Mouse (Mus musculus) midbrain, embryonic 16.5 days (tissue): Measurements from ENCODE around the gene Ltbp2. TPM values are rescaled to one million over a fixed set of nuclear protein-coding genes. Genes with fewer than 3 reads are reported as not detected.
A peak's percentile ranks its signal among the peaks of the same experiment; 100 is the strongest.

Experiments
- ATAC-seq: fragments of 200-750 bp; cut with Nextera tagmentation; 2 replicates; pipeline ENCODE4 v1.8.0; 2017; ENCODE audit warnings: moderate TSS enrichment
- H3K27ac ChIP-seq: fragments of 300-500 bp; sonication (generic); 2 replicates; pipeline ENCODE4 v1.5.1; 2014; ENCODE audit warnings: mild to moderate bottlenecking, low read length, mixed read lengths
- H3K27me3 ChIP-seq: fragments of 300-500 bp; sonication (generic); 2 replicates; pipeline ENCODE4 v1.6.1; 2014; ENCODE audit warnings: low read depth, low read length, mixed read lengths; ENCODE audit not compliant: control insufficient read depth, insufficient read depth
- H3K36me3 ChIP-seq: fragments of 300-500 bp; sonication (generic); 2 replicates; pipeline ENCODE4 v1.6.1; 2014; ENCODE audit warnings: mild to moderate bottlenecking, low read length, moderate library complexity, mixed read lengths; ENCODE audit not compliant: control insufficient read depth, insufficient read depth
- H3K4me1 ChIP-seq: fragments of 300-500 bp; sonication (generic); 2 replicates; pipeline ENCODE4 v1.6.1; 2014; ENCODE audit warnings: mild to moderate bottlenecking, low read length, mixed read lengths; ENCODE audit not compliant: control insufficient read depth, insufficient read depth
- H3K4me2 ChIP-seq: fragments of 300-500 bp; sonication (generic); 2 replicates; pipeline ENCODE4 v1.6.1; 2014; ENCODE audit warnings: mild to moderate bottlenecking, low read length, mixed read lengths
- H3K4me3 ChIP-seq: fragments of 300-500 bp; sonication (generic); 2 replicates; pipeline ENCODE4 v1.5.1; 2014; ENCODE audit warnings: low read depth, mild to moderate bottlenecking, low read length, moderate library complexity, mixed read lengths
- H3K9ac ChIP-seq: fragments of 300-500 bp; sonication (generic); 2 replicates; pipeline ENCODE4 v1.6.1; 2014; ENCODE audit warnings: low read depth, low read length, mixed read lengths
- H3K9me3 ChIP-seq: fragments of 300-500 bp; sonication (generic); replicated peaks from 2 replicates; pipeline ENCODE4 v1.6.1; 2014; ENCODE audit warnings: mild to moderate bottlenecking, low read length, mixed read lengths; ENCODE audit not compliant: control insufficient read depth, poor library complexity, severe bottlenecking
- WGBS: fragments of 180-500 bp; shearing (Covaris S2); extraction: QIAGEN DNeasy Blood & Tissue Kit; methylation state at CpG from one replicate; pipeline ENCODE4 v1.1.7; 2014; 5-methylcytosine and 5-hydroxymethylcytosine counted together
- polyA plus RNA-seq: library from polyadenylated mRNA; unstranded; fragments of >200 nt; fragmentation: Nextera tagmentation; extraction: Ambion mirVana; gene quantifications from 2 replicates; pipeline ENCODE4 v1.2.1, GENCODE M21; 2015

The Ltbp2 gene
- 0.11 TPM in 1 of 2 replicates, not detected in the other for polyA plus RNA-seq

DNA sequence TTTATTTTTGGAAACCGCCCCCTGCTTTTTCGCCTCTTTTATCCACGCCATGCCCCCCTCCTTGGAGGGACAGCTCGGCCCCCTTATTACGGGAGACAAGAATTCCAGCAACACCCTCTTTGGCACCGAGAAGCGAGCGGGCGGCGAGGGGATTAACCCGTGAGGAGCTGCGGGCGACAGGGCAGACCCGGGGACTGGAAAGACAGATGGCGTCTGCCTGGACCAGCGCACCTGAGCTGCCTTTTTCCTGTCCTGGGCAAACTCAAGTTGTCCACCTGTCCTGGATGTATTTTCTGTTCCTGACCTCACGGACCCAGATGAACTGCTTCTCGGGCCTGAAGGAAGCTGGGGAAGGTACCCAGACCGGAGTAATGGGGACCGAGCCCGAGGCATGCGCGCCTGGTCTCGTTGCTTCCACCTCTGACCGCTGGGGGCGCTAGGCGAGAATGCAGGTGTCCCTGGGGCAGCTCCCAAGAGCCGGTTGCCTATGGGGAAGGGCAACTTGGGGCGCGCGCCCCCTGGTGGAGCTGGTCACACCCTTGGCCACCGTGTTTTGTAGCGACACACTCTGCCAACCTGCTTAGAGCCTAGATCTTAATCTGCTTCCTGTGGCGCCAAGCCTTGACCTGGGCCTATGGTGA, at the start of gene Ltbp2:
TSS of gene Ltbp2 (minus strand) at position 52 of the 641 bp plus-strand sequence.
- Histone ChIP-seq H3K4me1 (peaks cover 8% of the 10 kb centered on the region; the same call in 1 of the 2 replicates), H3K4me2 (peak within 1 kb of the TSS; percentile 36), H3K9ac (no peak within 1 kb of the TSS), H3K27me3 (peaks cover 52% of the 10 kb centered on the region), H3K9me3 (no peaks in the 10 kb centered on the region), H3K27ac (no peak within 1 kb of the TSS), H3K36me3 (no peaks in the 10 kb centered on the region), H3K4me3 (peak within 1 kb of the TSS; percentile 25)
- WGBS = 1% methylated on average over 34 of the region's 34 CpGs
- ATAC-seq = peak; percentile 17; the same call in 1 of the 2 replicates

DNA sequence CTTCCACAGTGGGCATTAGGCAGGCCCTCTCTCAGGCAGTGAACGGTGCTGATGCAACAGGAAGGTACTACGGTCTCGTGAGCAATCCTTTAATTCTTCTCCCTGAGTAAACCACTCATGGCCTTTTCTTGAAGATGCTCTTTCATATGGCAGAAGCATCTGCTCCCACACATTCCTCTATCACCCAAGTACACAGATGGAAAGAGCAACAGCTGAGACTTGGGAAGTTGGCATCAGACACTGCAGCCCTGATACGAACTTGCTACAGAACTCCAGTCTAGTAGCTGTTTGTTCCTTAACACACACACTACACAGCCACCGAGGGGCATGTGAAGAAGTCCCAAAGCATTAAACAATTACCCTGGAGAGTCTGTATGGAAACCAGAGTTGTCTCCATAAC, 48.0 kb upstream of the Ltbp2 start:
- Histone ChIP-seq H3K4me2 (no peak overlapping the region), H3K27me3 (no peaks in the 10 kb centered on the region), H3K27ac (no peak overlapping the region), H3K9ac (no peak overlapping the region), H3K36me3 (peaks cover 48% of the 10 kb centered on the region), H3K4me1 (no peaks in the 10 kb centered on the region), H3K9me3 (no peaks in the 10 kb centered on the region), H3K4me3 (no peak overlapping the region)
- no peak for ATAC-seq
- 91% methylated on average over 5 of the region's 5 CpGs for WGBS

DNA sequence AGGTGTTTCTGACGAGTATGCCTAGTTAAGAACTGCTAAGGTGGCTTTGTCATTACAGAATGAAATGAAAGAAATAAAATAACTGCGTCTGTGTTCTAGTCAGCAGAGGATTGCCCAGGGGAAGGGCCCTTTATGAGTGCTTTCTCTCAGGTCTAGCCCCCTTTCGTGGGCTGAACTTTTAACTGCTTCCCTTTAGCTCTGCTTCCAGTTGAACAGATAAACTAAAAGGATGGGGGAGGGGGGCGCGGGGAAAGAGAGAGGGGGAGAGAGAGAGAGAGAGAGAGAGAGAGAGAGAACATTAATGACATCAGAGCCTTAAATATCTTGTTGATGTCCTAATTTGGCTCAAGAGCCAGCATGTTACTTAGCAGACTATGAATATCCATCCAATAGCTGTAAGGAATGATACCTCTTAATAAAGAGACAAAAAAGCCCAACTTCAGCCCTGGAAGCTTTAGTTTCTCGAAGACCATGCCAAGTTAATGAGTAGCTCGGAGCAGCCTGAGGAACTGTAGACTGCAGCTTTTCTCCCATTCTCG, 45.6 kb upstream of the Ltbp2 start:
- no peak for ATAC-seq
- Histone ChIP-seq H3K4me1 (no peaks in the 10 kb centered on the region), H3K27ac (no peak overlapping the region), H3K9ac (no peak overlapping the region), H3K4me2 (no peak overlapping the region), H3K4me3 (no peak overlapping the region), H3K36me3 (peaks cover 54% of the 10 kb centered on the region), H3K27me3 (no peaks in the 10 kb centered on the region), H3K9me3 (no peaks in the 10 kb centered on the region)
- 73% methylated on average over 8 of the region's 8 CpGs for WGBS

DNA sequence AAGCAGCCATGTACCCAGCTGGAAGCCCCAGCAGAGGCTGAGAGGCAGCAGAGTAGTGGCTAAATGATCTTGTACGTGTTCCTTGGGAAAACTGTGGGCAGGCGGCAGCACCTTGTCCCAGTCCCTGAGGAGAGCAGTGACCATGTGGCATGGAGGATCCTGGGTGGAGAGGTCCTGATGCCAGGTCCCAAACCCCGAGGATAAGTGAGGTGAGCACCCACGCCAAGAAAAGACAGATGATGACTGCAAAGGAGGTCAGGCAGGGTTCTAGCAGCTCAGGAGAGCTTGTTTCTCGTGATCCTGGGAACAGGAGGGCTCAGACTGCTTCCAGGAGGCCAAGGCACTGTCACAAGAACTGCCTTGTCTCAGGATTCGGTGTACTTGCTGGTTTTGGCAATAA, 42.5 kb upstream of the Ltbp2 start:
- ATAC-seq = no peak
- no peak overlapping the region for H3K9ac ChIP-seq

DNA sequence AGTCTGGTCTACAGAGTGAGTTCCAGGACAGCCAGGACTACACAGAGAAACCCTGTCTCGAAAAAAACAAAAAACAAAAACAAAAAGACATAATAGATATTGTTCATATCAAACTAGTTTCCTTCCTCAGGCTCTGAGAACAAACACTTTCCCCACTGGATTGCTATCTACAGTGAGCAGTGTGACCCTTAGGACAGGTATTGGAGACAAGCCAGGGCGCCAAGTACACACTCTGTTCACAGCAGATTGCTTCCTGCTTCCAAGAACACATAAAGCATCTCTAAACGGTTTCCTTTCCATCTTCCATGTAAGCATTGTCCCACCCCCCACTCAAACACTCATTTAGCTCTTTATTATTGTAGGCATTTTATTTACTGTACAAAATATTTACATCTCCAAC, 41.5 kb upstream of the Ltbp2 start:
- Histone ChIP-seq H3K4me3 (no peak overlapping the region), H3K4me1 (no peaks in the 10 kb centered on the region), H3K9ac (no peak overlapping the region), H3K36me3 (peaks cover 32% of the 10 kb centered on the region), H3K27me3 (no peaks in the 10 kb centered on the region), H3K4me2 (no peak overlapping the region), H3K9me3 (no peaks in the 10 kb centered on the region), H3K27ac (no peak overlapping the region)
- WGBS = 75% methylated on average over 3 of the region's 3 CpGs
- no peak for ATAC-seq

More for the DNA sequence above, 42.5 kb upstream of the Ltbp2 start:
- Histone ChIP-seq H3K4me2 (no peak overlapping the region), H3K4me1 (no peaks in the 10 kb centered on the region), H3K27me3 (no peaks in the 10 kb centered on the region), H3K9me3 (no peaks in the 10 kb centered on the region), H3K4me3 (no peak overlapping the region), H3K36me3 (peaks cover 38% of the 10 kb centered on the region), H3K27ac (no peak overlapping the region)
- WGBS = 90% methylated on average over 6 of the region's 6 CpGs

DNA sequence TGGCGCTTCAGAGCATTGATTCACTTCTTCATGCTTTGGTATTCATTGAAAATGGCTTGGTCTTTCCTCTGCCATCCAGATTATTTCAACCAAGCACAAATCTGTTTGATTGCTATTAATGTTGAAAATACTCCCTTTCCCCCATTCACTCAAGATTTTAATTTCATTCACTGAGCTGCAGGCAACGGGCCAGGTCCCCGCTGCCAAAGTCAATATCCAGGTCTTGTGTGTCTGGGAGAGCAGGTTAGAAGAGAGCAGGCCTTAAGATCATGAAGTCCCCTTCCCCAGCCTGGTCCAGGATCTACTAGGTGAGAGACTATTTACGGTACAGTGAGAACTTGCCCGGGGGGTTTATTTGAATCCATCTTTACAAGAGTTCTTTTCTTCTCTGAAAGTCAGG, 38.6 kb upstream of the Ltbp2 start:
- H3K4me2 ChIP-seq = no peak overlapping the region
- no peaks in the 10 kb centered on the region for H3K27me3 ChIP-seq
- peaks cover 15% of the 10 kb centered on the region for H3K36me3 ChIP-seq
- WGBS = 95% methylated on average over 5 of the region's 5 CpGs
- no peaks in the 10 kb centered on the region for H3K9me3 ChIP-seq
- no peak overlapping the region for H3K27ac ChIP-seq
- no peak for ATAC-seq
- H3K4me3 ChIP-seq = no peak overlapping the region
- H3K9ac ChIP-seq = no peak overlapping the region
- no peaks in the 10 kb centered on the region for H3K4me1 ChIP-seq

DNA sequence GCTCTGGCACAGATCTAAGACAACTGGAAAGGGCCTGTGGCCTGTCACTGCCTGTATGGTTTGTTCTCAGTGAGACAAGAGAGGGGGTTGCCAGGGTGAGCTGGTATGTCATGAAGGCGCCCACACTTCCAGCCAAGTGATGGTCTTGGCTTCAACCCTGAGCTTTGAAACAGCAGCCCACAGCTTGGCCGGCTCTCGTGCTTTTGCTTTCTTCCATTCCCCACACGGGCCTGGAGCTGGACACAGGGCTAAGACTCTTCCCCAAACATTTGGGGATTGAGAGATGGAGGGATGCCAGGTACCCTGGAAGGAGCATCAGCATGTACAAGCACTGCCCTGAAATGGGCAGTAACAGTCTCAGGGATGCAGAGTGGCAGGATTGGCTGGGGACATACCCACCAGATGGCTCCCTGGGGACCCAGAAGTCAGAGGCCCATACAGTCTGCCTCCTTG, 36.3 kb upstream of the Ltbp2 start:
- 81% methylated on average over 4 of the region's 4 CpGs for WGBS
- Histone ChIP-seq H3K9ac (no peak overlapping the region), H3K4me1 (no peaks in the 10 kb centered on the region; the same call in 1 of the 2 replicates), H3K36me3 (no peaks in the 10 kb centered on the region), H3K27ac (no peak overlapping the region), H3K9me3 (no peaks in the 10 kb centered on the region), H3K4me2 (no peak overlapping the region), H3K4me3 (no peak overlapping the region), H3K27me3 (no peaks in the 10 kb centered on the region)
- peak; percentile 72; the same call in 1 of the 2 replicates for ATAC-seq

DNA sequence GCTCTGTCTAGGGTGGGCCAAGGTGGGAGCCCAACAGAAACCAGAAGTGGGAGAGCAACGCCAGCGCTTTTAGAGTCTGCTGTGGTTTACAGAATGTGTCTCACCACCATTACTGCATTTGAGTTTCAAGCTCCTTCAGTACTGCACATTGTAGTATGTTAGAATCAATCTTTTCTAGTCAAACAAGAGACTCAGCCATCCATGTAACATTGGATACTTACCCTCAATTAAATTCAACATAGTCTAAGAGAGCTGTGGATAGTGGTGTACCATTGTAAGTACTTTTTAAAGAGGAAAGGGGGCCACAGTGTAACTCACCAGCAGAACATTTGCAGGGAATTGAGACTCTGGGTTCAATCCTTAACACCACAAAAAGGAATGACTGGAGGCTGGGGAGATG, 35.3 kb upstream of the Ltbp2 start:
- H3K4me3 ChIP-seq = no peak overlapping the region
- H3K4me1 ChIP-seq = no peaks in the 10 kb centered on the region; the same call in 1 of the 2 replicates
- no peak overlapping the region for H3K9ac ChIP-seq
- H3K27me3 ChIP-seq = no peaks in the 10 kb centered on the region
- H3K36me3 ChIP-seq = no peaks in the 10 kb centered on the region
- H3K9me3 ChIP-seq = no peaks in the 10 kb centered on the region
- H3K4me2 ChIP-seq = no peak overlapping the region
- H3K27ac ChIP-seq = no peak overlapping the region
- WGBS = 61% methylated on average over 2 of the region's 2 CpGs
- ATAC-seq = no peak

DNA sequence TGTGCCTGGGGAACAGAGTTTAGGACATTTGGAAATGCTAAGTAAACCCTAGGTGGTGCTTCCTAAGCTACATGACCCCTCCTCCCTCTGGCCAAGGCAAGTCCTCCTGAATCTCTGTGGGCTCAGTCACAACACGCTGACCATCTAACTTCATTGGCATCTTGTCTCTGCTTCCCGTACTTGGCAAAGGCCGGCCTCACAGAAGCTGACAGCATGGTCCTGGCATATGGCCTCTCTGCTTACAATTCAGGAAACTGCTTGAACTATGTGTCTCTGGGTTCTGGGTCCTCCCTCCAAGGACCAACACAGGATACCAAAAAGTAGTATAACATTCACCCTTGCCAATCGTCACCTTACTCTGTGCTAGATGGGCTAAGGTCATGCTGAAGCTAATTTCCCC, 33.7 kb upstream of the Ltbp2 start:
- ATAC-seq = no peak
- no peaks in the 10 kb centered on the region for H3K36me3 ChIP-seq
- H3K4me1 ChIP-seq = no peaks in the 10 kb centered on the region; the same call in 1 of the 2 replicates
- no peaks in the 10 kb centered on the region for H3K9me3 ChIP-seq
- H3K27me3 ChIP-seq = no peaks in the 10 kb centered on the region
- no peak overlapping the region for H3K27ac ChIP-seq
- no peak overlapping the region for H3K4me2 ChIP-seq
- WGBS = 96% methylated on average over 4 of the region's 4 CpGs
- H3K4me3 ChIP-seq = no peak overlapping the region
- no peak overlapping the region for H3K9ac ChIP-seq
